Mouse (Mus musculus) forebrain, embryonic 12.5 days (tissue): Measurements from ENCODE around the gene Lyar. TPM values are rescaled to one million over a fixed set of nuclear protein-coding genes. Genes with fewer than 3 reads are reported as not detected.

ENCODE experiments used
- polyA plus RNA-seq: library from polyadenylated mRNA; unstranded; fragments of >200 nt; fragmentation: Nextera tagmentation; extraction: Ambion mirVana; gene quantifications from 2 replicates; pipeline ENCODE4 v1.2.1, GENCODE M21; 2016

The Lyar gene
- polyA plus RNA-seq, 1 experiment from 2014 or later, result 117 TPM

Other genes starting within 250 kb of the Lyar start
- gene Stx18, start 181.7 kb upstream of the Lyar start, polyA plus RNA-seq, result 35.6 and 41.6 TPM in 2 replicates
- gene Nsg1, start 60.6 kb upstream of the Lyar start, polyA plus RNA-seq, result 376 and 398 TPM in 2 replicates
- 24.7 and 27.6 TPM in 2 replicates for gene Zbtb49, start within 50 bp of the Lyar start, polyA plus RNA-seq
- gene Tmem128, start 39.7 kb downstream of the Lyar start, polyA plus RNA-seq, result 90.9 and 91.4 TPM in 2 replicates
- not detected in 2 replicates for gene Otop1, start 55.5 kb downstream of the Lyar start, polyA plus RNA-seq
- gene Drd5, start 98.9 kb downstream of the Lyar start, polyA plus RNA-seq, result 0.06 TPM in 1 of 2 replicates, not detected in the other